Mouse (Mus musculus) adrenal gland, adult (tissue): ENCODE data around the gene Padi2.

ENCODE experiments used
- DNase-seq, 2 experiments: peaks; one replicate each; pipeline ENCODE4 v3.0.0; 2022 to 2023; ENCODE audit warnings: low spot score in 1 of 2; ENCODE audit not compliant: inconsistent age in 2 of 2

The Padi2 gene

DNA sequence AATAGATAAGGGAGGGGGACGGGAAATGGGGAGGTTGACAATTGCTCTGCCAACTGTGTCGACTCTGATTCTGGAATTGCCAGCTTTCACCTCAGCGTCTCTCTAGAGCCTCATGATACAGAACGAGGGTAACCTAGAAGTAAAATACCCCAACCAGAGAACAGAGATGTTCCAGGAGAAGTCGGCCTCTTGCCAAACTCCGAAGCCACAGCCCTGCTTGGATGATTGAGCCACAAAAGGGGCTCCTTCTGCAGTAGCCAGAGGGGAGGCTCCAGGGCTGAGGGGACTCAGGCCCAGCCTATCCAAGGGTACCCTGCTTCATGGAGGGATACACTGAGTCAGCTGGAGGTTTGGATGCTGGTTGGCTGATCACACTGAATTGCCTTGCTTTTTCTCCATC is 52.2 kb downstream of the Padi2 start:
- DNase-seq, result no peak

DNA sequence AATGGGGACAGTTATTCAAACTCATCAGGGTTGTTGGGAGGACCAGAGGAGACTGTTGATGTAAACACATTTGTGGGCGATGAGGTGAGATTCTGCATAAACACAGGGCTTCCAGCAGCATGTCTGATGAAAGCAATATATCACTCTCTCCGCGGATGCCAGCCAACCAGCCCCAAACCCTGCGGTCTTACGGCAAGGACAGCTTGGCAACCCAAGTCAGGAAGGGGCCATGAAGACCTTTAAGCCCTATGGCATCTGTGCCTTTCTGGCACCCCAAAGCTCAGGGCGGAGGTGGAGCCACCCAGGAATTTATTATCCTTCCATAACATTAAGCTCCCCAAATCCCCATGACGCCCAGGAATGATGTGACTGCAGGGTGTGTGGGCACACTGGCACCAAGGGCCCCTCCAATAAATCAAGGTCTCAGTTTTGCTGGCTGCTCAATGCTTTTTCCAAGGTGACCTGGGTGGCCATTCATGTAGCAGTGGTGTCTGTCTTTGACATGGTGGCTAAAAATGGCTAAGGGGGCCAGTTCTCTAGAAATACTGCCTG is 53.1 kb downstream of the Padi2 start:
- no peak for DNase-seq

DNA sequence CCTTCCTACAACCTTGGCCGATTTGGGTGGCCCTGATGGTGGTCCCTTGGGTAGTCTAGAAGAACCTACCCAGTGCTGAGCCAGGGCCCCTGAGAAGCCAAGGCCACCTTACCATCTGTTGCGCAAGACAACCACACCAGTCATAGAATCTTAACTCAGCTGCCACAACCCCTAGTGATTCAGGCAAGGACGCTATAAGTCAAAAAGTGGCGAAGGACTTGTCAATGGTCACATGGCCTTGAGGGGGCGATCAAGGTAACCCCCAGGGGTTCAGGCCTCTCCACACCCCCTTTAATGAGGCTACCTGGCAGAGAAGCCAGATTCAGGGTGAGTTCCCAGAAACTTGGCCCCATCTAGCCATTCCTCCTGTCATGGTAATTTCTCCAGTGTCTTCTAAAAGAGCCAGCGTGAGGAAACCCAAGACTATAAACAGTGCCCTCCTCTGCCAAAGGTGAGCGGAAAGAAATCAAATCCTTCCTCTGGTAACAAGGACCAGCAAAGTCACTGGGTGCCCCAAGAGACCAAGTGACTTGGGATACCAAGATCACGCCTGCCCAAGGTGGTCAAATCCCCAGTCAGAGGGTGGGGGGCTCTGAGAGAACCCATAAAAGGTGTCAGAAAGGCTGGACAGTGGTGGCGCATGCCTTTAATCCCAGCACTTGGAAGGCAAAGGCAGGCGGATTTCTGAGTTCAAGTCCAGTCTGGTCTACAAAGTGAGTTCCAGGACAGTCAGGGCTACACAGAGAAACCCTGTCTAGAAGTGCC is 53.8 kb downstream of the Padi2 start:
- DNase-seq, result peak; percentile 70 to 90

DNA sequence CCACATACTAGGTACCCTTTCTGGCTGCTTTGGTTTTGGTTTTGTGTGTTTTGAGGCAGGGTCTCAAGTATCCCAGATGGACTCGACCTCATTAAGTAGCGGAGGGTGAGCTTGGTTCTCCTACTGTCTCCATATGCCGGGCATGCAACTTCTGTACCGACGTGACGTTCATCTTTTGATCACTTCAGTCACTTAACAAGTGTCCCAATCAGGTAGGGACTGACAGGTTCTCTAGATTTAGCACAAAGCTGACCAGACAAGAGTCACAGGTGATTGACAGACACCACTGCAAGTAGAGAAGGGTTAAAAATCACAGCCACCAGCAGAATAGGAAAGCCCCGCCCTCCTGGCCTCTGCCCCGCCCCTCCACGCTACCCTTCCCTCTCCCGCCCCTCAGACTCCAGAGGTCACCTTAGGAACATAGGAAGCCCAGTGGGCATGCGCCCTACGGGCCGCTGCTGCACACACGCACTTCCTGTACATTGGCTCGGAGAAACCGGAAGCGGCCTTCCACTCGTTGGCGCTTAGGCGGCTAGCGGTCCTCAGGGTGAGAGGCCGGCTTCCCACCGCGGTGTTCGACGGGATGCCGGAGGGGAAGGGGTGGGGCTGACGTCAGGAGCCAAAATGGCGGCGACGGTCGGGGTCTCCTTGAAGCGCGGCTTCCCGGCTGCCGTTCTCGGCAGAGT is 54.8 kb downstream of the Padi2 start, which contains the start of gene Sdhb:
Gene Sdhb (plus strand): TSS at position 423 of the 686 bp plus-strand sequence.
- peak; percentile 99 for DNase-seq

DNA sequence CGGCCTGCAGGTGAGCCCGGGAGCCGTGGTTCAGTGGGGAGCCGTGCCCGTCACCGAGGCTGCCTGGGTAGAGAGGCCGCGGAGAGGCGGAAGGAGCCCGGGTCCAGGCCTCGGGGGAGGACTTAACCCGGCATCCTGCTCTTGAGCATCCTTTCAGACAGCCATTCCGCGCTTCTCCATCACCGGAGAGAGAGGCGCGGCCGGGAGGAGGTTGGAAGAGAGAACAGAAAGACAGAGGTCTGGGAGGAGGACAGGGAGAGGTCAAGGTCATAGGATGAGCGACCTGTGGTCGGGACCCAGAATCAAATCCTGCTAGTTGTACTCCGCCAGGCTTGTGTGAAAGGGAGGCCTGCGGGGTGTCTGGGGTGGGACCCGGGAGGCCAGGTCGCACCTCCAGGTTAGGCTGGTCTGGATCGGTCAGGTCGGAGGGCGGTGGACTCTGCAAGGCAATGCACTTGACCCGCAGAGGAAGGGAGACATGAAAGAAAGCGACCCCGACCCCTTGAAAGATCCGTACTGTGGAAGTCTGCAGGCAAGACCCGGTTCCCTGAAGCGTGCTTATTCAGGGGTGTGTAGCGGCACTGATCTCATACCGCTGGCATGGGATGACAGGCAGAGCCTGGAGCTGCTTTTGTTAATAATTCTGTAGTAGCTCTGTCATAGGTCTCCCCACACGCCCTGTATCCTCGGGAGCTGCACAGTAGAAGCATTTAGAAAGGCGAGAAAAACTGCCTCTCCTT is 55.5 kb downstream of the Padi2 start:
- DNase-seq, result no peak

DNA sequence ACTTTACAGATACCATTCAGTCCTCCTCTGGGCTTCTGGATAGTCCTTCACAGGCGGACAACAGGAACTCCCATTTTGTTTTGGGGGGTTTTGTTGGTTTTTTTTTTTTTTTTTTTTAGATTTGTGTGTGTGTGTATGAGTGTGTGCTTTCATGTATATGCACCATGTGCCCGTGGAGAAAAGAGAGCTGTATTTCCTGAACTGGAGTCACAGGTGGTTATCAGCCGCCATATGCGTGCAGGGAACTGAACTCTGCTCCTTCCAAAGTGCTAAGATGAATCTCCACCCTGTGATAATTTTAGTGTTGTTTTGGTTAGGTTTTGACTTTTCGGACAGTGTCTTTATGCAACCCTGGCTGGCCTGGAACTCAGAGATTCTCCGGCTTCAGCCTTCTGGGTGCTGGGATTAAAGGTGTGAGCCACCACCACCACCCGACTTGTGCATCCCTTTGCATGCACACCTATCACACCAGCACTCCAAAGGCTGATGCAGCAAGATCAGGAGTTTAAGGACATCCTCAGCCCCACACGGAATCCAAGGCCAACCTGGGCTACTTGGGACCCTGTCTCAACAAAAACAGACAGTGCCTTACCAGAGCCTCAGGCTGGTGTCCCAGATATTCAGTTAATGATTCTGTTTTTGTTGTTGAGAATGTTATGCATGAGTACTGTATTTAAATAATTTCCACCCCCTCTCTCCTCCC is 56.2 kb downstream of the Padi2 start:
- DNase-seq, result peak in 1 of 2 experiments; percentile 61

DNA sequence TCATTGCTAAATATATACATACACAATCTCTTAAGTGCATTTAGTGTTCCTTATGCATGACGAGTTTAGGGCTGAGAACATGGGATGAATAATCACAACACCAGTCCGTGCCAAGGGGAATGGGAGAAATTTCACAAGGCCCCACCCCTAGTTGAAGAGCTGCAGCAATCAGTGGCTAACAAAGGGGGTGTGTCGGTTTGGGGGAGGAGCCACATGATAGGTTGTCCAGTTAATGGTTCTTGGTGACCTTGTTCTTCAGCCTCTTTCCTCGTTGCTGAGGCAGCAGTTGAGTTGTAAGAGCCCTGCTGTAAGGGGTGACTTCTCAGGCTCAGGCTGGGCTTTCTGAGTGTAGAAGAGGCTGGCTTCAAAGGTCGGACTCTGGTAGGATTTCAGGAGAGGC is 56.8 kb downstream of the Padi2 start:
- peak; percentile 92 to 95 for DNase-seq

DNA sequence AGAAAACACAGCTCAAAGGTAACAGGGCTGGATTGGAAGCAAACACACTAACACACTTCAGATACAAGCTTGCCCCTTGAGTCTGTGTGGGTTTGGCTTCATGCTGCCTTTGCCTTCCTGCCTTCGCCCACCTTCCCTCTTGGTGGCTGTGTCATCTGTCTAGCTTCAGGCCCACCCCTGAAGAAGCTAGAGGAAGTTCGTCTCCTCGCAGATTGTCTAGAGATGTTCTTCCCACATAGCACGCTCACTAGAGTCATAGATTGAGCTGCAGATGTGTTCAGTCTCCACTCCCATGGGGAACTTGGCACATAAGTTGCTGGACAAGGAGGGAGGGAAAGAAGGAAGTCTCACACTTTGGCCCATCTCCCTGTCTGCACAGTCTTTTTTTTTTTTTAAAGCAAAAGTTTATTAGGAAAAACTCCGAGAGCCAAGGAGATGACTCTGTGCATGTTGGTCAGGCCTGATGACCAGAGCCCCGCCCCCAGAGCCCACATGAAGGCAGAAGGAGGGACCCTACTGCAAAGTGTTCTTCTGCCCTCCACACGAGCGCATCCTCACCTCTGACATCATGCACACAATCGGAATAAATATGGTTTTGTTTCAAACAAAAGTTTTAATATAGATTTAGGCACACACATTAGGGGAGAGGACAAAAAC is 57.9 kb downstream of the Padi2 start:
- DNase-seq, result peak in 1 of 2 experiments; percentile 58

DNA sequence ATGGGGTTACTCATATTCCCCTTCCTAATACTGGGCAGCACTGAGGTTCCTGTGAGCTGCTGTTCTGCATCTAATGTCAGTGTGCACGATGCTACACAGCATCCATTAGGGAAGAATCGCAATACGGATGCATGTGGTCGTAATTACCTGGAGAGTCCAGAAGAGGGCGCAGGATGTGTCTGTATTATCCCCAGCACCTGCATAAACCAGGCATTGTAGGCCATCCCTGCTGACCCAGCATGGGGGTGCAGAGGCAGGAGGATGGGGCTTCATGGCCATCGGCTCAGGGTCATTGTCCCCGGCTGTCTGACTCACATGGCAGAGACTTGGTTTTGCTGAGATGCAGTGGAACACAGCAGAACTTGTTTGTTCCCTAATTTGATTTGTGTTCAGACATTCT is 58.5 kb downstream of the Padi2 start:
- DNase-seq, result peak; percentile 92 to 95

DNA sequence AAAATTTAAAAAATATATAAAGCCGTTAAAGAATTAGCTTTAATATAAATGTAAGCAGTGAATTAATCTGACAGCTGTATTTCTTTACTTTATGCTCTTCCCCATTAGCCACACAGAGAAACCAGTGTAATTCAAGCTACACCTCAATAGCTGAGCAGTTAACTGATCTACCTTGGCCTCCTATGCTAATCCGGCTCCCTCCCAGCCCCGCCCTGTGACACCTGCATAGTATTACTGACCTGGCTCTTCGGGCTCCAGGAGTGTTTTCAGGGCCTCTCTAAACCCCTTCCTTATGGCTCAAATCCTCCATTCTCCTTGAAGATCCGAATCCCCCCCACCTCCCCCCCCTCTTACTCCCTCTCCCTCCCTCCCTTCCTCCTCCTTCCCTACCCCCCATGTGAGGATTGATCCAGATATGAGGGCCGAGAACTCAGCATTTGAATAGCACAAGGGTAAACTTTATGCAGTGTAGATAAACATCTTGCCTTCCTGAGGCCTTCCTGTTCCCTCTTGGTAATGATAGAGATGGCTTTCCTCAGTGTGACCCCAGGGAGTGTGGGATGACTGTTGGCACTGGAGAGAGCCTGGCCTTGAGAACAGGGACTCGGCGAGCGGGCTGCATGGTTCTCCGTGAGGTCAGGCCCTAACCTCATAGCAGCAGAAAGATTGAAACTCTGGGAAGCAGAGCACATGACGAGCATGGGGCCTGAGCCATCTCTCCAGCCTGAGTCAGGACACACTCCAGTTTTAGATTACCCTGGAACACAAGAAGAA is 61.4 kb downstream of the Padi2 start:
- DNase-seq, result peak; percentile 74 to 75

DNA sequence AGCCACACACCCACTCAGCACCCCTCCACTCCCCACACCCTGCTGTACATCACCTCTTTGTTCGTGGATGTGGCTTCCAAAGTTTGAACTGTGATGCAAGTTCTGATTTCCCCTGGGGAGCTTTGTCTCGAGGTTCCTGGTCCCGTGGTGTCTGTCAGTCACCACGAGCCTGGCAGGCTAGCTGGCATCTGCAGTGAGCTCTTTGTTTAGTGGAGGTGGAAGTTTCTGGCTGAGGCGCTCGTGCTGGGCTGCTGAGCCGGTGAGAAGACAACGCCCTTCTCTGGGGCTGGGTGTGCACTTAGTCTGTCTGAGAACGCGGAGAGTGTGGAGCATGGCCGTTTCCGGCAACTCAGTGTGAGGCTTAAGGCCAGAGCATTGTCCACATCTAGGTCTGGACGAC is 65.5 kb downstream of the Padi2 start:
- no peak for DNase-seq

DNA sequence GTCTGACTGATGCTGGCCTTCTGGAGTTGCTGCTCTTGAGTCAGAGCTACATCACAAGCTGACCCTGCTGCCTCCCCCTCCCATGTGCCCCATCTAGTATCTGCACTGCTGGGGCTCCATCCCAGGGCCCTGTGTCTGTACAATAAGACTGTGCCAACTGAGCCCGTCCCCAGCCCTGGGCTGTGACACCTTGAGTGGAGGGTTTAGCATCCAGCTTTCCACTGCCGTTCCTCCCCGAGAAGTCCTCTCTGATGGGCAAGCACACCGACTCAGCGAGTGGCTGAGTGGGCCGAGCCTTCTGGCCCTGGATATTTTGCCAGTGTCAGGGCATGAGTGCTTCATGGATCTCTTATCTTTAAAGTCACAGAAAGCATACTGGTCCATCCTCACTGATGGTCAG is 68.3 kb downstream of the Padi2 start:
- peak in 1 of 2 experiments; percentile 53 for DNase-seq

DNA sequence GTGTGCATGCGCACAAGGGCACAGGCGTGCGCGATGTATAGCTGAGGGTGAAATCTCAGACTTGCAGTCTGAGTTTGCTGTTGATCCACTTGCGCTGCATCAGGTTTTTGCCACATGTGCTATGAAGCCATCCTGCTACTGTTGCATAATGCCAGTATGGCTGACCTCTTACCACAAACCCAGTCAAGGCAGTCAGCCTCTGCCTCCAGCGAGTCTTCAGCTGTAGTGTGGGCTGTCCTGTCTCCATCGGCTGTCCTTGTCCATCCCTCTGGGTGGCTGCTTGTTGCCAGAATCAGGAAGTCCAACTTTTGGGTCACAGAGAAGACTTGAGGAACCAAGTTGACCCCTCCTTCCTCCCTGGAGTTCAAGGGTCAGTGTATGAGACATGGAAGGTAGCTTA is 69.2 kb downstream of the Padi2 start:
- peak in 1 of 2 experiments; percentile 73 for DNase-seq

DNA sequence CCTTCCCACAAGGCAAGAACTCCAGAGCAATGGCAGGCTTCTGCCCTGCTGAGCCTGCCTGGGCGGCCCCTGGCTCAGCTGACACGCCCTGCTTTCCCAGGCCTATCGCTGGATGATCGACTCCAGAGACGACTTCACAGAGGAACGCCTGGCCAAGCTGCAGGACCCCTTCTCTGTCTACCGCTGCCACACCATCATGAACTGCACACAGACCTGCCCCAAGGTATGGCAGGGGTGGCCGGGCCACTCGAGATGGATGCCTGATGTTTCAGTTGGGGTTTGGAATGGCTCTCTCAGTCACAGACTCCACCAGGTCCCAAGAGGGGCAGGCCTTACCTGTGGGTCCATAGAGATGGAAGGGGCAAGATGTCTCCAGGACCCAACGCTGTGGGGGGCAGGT is 71.1 kb downstream of the Padi2 start:
- no peak for DNase-seq

DNA sequence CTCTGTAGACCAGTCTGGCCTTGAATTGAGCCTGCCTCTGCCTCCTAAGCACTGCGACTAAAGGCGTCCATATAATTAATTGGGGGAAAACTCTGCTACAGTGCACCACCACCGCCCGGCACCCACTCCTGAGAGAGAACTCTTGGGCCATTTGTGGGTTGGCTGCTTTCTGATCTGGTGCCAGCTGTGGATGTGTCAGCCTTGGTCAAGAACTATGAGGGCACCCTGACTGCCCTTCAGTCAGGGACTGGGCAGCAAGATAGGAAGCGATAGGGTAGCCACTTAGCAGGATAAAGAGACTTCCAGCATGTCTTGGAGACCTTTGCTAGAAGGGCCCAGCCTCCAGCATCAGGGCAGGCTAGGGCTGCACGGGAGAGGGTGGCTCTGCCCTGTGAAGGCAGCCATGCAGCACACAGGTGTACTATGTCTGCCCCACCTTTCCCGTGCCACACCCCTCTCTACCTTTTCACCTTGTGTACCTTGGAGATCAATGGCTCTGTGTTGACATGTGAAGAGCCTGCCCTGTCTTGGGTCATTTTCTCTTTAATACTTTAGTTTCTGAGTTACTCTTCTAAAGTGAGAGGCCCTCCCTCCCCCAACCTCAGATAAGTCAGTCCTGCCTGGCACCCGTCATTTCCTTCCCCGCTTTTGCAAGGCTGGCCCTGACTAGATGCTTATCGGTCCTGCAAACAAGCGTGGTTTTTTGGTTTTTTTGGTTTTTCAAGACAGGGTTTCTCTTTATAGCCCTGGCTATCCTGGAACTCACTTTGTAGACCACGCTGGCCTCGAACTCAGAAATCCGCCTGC is 71.9 kb downstream of the Padi2 start:
- DNase-seq, result peak; percentile 86 to 90

DNA sequence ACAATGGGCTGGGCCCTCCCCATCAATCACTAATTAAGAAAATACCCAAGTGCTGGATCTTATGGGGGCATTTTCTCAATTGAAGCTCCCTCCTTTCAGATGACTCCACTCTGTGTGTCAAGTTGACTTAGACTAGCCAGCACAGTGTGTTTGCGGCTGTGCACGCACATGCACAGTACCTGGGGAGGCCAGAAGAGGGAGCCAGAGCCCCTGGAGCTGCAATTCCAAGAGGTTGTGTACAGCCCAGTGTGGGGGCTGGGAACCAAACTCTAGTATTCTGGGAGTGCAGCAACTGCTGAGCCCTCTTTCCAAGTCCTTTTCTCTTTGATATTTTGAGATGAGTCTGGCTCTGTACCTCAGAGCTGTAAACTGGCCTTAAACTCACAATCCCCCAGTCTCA is 75.5 kb downstream of the Padi2 start:
- no peak for DNase-seq

DNA sequence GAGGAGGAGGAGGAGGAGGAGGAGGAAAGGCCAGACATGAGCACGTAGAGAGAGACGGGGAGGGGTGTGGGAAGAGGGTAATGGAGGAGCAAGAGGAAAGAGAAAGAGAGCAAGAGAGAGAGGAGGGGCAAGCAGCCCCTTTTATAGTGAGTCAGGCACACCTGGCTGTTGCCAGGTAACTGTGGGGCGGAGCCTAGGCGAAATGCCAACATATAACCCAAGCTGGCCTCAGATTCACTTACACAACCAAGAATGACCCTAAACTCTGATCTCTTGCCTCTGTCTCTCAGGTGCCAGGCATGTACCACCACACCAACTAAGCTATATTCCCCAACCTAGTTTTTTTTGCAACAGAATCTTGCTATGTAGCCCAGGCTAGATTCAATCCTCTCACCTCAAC is 76.7 kb downstream of the Padi2 start:
- no peak for DNase-seq

DNA sequence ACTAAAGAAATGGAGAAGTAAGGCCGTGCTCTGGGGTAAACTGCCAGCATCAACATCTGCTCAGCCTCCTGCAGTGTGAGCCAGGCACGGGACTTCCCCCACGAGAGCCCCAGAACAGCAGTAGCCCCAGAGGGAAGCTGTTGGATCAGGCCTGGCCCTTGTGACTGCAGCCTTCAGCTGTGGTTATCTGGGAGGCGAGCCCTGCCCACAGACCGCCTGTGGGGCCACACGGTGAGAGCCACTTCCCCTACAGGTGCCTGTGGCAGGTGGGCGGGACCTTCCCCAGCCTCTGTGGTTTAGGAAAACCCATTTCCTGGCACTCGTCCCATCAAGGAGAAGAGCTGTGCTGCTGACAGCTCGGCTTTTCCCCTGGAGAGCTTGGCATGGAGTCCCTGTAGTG is 77.3 kb downstream of the Padi2 start:
- peak; percentile 57 to 69 for DNase-seq

DNA sequence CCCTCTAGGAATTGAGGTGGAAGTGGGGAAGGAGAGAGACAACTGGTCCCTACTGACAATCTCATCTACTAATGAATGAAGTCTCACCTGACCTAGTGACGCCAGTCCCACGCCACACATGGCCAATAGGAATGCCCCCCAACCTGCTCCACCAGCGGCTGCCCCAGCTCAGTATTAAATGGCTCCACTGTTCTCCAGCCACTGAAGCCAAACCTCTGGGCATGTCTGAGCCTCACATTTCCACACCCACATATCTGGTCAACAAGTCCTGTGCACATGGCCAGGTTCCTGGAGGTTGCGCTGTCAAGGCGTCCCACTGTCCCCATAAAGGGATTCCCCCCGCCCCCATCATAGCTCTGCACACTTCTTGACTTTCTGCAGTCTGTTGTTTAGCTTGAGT is 78.4 kb downstream of the Padi2 start:
- DNase-seq, result no peak
